In genomic region chr7:111966716-111967115, GRCm38 (mm10) we compare ENCODE assay signal across 10 mouse cellular contexts.
"Had no signal": no experiment of that assay in that cellular context is flagged by ENCODE, and none has a peak within 500 bp of the region (broad histone marks: within the 10 kb centered on the region; RNA-seq: fewer than 3 reads in every experiment).

No protein-coding gene starts in this region.

- DNase-seq: kidney, adult 18-20 months; kidney, postnatal 10 days; kidney, postnatal 4 days; lung, embryonic 14.5 days; lung, postnatal 10 days; lung, postnatal 4 days; midbrain, embryonic 14.5 days; right cerebral cortex, adult 18-20 months; thymus, adult 18-20 months; thymus, postnatal 25 days had no signal
